Mouse (Mus musculus): ENCODE measurements around the gene Il3. TPM values are rescaled to one million over a fixed set of nuclear protein-coding genes. Genes with fewer than 3 reads are reported as not detected.

Il3 gene
- total RNA-seq, 2 experiments from 2014 or later: not detected

DNA sequence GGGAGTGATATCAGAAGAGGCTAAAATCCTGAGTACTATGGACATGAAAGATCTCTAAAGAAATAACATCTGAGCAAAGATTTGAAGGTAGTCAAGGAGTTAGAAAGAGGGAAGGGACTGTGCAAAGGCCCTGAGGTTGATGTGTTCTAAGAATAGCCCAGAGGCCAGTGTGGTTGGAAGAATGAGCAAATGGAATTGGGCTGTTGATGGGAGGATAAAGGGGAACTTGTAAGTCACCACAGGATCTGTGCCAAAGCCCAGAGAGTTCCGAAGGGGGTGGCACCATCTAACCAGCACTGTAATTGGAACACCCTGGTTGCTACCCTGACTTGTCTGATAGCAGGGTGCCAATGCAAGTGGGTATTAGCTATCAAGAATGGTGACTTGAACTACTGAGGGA is 47.9 kb downstream of the Il3 start:
- ATAC-seq (ENCODE audit: poor library complexity, severe bottlenecking): no peak

DNA sequence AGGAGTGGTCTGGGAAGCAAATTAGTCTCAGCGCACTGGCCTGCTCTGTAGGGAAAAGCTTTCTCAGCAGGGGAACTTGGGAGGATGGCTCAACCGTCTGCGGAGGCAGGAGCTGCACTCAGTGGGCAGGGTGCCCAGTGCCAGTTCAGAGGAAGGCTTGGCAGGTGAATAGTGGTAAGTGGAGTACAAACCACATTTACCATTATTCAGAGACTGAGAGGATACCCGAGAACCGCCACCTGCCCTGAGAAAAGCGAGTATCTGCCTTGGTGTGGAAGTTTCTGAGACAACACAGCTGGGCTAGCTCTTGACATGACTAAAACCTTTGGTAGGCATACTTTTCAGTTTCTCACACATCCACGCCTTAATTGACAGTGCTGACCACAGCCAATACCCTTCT is 49.7 kb downstream of the Il3 start:
- no peak for ATAC-seq (ENCODE audit: poor library complexity, severe bottlenecking)

DNA sequence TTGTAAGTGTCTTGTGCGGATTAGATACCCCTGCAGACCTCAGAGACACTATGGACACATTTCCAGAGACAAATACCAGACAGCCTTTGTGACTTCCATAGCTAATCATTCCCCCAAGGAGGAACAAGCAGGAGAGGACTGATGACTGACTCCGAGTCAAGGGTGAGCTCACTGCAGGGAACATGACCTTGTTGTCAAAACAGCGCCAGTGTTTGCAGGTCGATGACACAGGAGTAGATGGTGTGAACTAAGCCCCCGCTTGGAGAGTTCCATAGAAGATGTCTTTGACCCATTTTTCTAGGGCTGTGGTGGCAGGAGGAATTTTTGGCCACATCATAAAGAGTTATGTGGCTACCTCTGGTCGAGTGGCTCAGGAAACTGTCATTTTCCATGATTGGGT is 51.0 kb downstream of the Il3 start:
- ATAC-seq (ENCODE audit: poor library complexity, severe bottlenecking): no peak

Other genes with a start within 250 kb of the Il3 start
- 6.8 and 11.0 TPM in 2 replicates for gene Slc22a4, start 239.2 kb downstream of the Il3 start, total RNA-seq (2015)
- gene Slc22a4, start 239.2 kb downstream of the Il3 start, total RNA-seq (2017): 8.0 and 8.5 TPM in 2 replicates
- 0.33 and 0.82 TPM in 2 replicates for gene Pdlim4, start 198.3 kb downstream of the Il3 start, total RNA-seq (2015)
- gene Pdlim4, start 198.3 kb downstream of the Il3 start, total RNA-seq (2017): 0.77 and 3.9 TPM in 2 replicates
- gene P4ha2, start 167.2 kb downstream of the Il3 start, total RNA-seq (2015): not detected in 2 replicates
- gene P4ha2, start 167.2 kb downstream of the Il3 start, total RNA-seq (2017): not detected in 2 replicates
- gene Csf2, start 17.6 kb downstream of the Il3 start, total RNA-seq (2015): not detected in 2 replicates
- gene Csf2, start 17.6 kb downstream of the Il3 start, total RNA-seq (2017): not detected in 2 replicates
- 0.31 and 1.3 TPM in 2 replicates for gene Acsl6, start 36.5 kb upstream of the Il3 start, total RNA-seq (2015)
- 0.73 TPM in 1 of 2 replicates, not detected in the other for gene Acsl6, start 36.5 kb upstream of the Il3 start, total RNA-seq (2017)
- not detected in 2 replicates for gene Meikin, start 103.4 kb upstream of the Il3 start, total RNA-seq (2015)
- gene Meikin, start 103.4 kb upstream of the Il3 start, total RNA-seq (2017): not detected in 2 replicates
- 37.8 and 39.6 TPM in 2 replicates for gene Fnip1, start 170.9 kb upstream of the Il3 start, total RNA-seq (2015)
- 39.2 and 45.6 TPM in 2 replicates for gene Fnip1, start 170.9 kb upstream of the Il3 start, total RNA-seq (2017)